Mouse (Mus musculus): ENCODE results near the gene Colca2. TPM values are rescaled to one million over a fixed set of nuclear protein-coding genes. Genes with fewer than 3 reads are reported as not detected.

The Colca2 gene
- polyA plus RNA-seq, 1 experiment from 2014 or later, result 0.70 TPM

- WGBS, result 62% methylated on average over 4 of the region's 4 CpGs
- Histone ChIP-seq H3K27me3 (no peaks in the 10 kb centered on the region), H3K4me2 (replicated peaks) (no peak overlapping the region), H3K4me1 (no peaks in the 10 kb centered on the region), H3K27ac (replicated peaks) (no peak overlapping the region), H3K9me3 (no peaks in the 10 kb centered on the region), H3K9ac (replicated peaks) (no peak overlapping the region), H3K4me3 (no peak overlapping the region), H3K36me3 (no peaks in the 10 kb centered on the region)
- no peak for ATAC-seq (replicated peaks)
Observed at GRCm38 (mm10) chr9:51256780-51257502, 21.4 kb downstream of the Colca2 start.

GRCm38 (mm10) chr9:51238741-51239385, 39.5 kb downstream of the Colca2 start:
- Histone ChIP-seq H3K36me3 (no peaks in the 10 kb centered on the region), H3K27me3 (no peaks in the 10 kb centered on the region), H3K9me3 (no peaks in the 10 kb centered on the region), H3K4me2 (replicated peaks) (no peak overlapping the region), H3K4me1 (peaks cover 11% of the 10 kb centered on the region; the same call in 1 of the 2 replicates), H3K9ac (replicated peaks) (no peak overlapping the region), H3K4me3 (no peak overlapping the region), H3K27ac (replicated peaks) (peak overlapping the region; percentile 60)
- WGBS, result 58% methylated on average over 12 of the region's 12 CpGs
- peak; percentile 71 for ATAC-seq (replicated peaks)

- no peak overlapping the region for H3K4me2 ChIP-seq (replicated peaks)
- H3K27ac ChIP-seq (replicated peaks), result no peak overlapping the region
- H3K9ac ChIP-seq (replicated peaks), result no peak overlapping the region
- no peaks in the 10 kb centered on the region for H3K4me1 ChIP-seq
- H3K27me3 ChIP-seq, result no peaks in the 10 kb centered on the region
- H3K9me3 ChIP-seq, result no peaks in the 10 kb centered on the region
- H3K36me3 ChIP-seq, result no peaks in the 10 kb centered on the region
- WGBS, result 97% methylated on average over 8 of the region's 8 CpGs
- no peak for ATAC-seq (replicated peaks)
- no peak overlapping the region for H3K4me3 ChIP-seq
Observed at GRCm38 (mm10) chr9:51232163-51232562, 46.2 kb downstream of the Colca2 start.

- Histone ChIP-seq H3K4me3 (no peak overlapping the region), H3K9me3 (no peaks in the 10 kb centered on the region), H3K27ac (replicated peaks) (no peak overlapping the region), H3K9ac (replicated peaks) (no peak overlapping the region), H3K4me1 (no peaks in the 10 kb centered on the region), H3K4me2 (replicated peaks) (no peak overlapping the region), H3K27me3 (no peaks in the 10 kb centered on the region), H3K36me3 (no peaks in the 10 kb centered on the region)
- no peak for ATAC-seq (replicated peaks)
- 83% methylated on average over 4 of the region's 4 CpGs for WGBS
Observed at GRCm38 (mm10) chr9:51230701-51231389, 47.5 kb downstream of the Colca2 start.

GRCm38 (mm10) chr9:51225636-51226166, 52.7 kb downstream of the Colca2 start:
- Histone ChIP-seq H3K4me1 (no peaks in the 10 kb centered on the region), H3K27me3 (no peaks in the 10 kb centered on the region), H3K9me3 (no peaks in the 10 kb centered on the region), H3K4me3 (no peak overlapping the region), H3K27ac (replicated peaks) (no peak overlapping the region), H3K4me2 (replicated peaks) (no peak overlapping the region), H3K36me3 (no peaks in the 10 kb centered on the region), H3K9ac (replicated peaks) (no peak overlapping the region)
- ATAC-seq (replicated peaks), result no peak
- 92% methylated on average over 5 of the region's 5 CpGs for WGBS

Other genes with a start within 250 kb of the Colca2 start
- not detected in 2 replicates for gene Btg4, start 217.7 kb downstream of the Colca2 start, polyA plus RNA-seq (2015; fragmentation: Nextera tagmentation; extraction: Ambion mirVana)
- 1.5 and 1.9 TPM in 2 replicates for gene Layn, start 201.5 kb downstream of the Colca2 start, polyA plus RNA-seq (2015; fragmentation: Nextera tagmentation; extraction: Ambion mirVana)
- 0.32 and 1.1 TPM in 2 replicates for gene 4833427G06Rik, start 176.5 kb downstream of the Colca2 start, polyA plus RNA-seq (2015; fragmentation: Nextera tagmentation; extraction: Ambion mirVana)
- gene Gm32742, start 113.1 kb downstream of the Colca2 start, polyA plus RNA-seq (2015; fragmentation: Nextera tagmentation; extraction: Ambion mirVana), result 0.04 TPM in 1 of 2 replicates, not detected in the other
- 0.14 TPM in 1 of 2 replicates, not detected in the other for gene Pou2af1, start 64.9 kb downstream of the Colca2 start, polyA plus RNA-seq (2015; fragmentation: Nextera tagmentation; extraction: Ambion mirVana)
- not detected in 2 replicates for gene 1810046K07Rik, start 50.3 kb upstream of the Colca2 start, polyA plus RNA-seq (2015; fragmentation: Nextera tagmentation; extraction: Ambion mirVana)

Measured in forebrain, embryonic 15.5 days (tissue).